Mouse (Mus musculus): Measurements from ENCODE around the gene Cntrl. TPM values are rescaled to one million over a fixed set of nuclear protein-coding genes. Genes with fewer than 3 reads are reported as not detected.

Gene Cntrl
- total RNA-seq, 1 experiment: 22.3 TPM

- Histone ChIP-seq H3K27ac (ENCODE audit: insufficient read depth, low read depth, low read length, poor library complexity, severe bottlenecking) (no peak overlapping the region), H3K36me3 (ENCODE audit: control insufficient read depth, insufficient read depth, low read length, poor library complexity, severe bottlenecking) (no peaks in the 10 kb centered on the region; the same call in none of the 2 replicates), H3K9me3 (ENCODE audit: control insufficient read depth, insufficient read depth, low read depth, low read length) (no peaks in the 10 kb centered on the region), H3K4me3 (ENCODE audit: insufficient read depth in 1 of 2, low read depth in 1 of 2, low read length in 2 of 2, poor library complexity in 1 of 2, severe bottlenecking in 1 of 2) (no peak overlapping the region), H3K4me1 (ENCODE audit: control insufficient read depth in 2 of 2, insufficient read depth in 2 of 2, low read length in 2 of 2, poor library complexity in 1 of 2) (no peaks in the 10 kb centered on the region), H3K9ac (ENCODE audit: insufficient read depth, low read depth, low read length, poor library complexity, severe bottlenecking) (no peak overlapping the region)
- in situ Hi-C loops (cut with MboI; ENCODE audit: low sequenced_read_pairs in 2 of 2, unreplicated experiment in 2 of 2): no loop called here
- TF ChIP-seq MAFK (IDR thresholded peaks at IDR 0.05; ENCODE audit: insufficient read depth, low read depth, low read length): no peak
- TF ChIP-seq ZNF384 (IDR thresholded peaks at IDR 0.05; ENCODE audit: low read depth, low read length): no peak
- no peak for TF ChIP-seq ZC3H11A (IDR thresholded peaks at IDR 0.05; ENCODE audit: borderline replicate concordance, low read depth, low read length)
- TF ChIP-seq HCFC1 (IDR thresholded peaks at IDR 0.05; ENCODE audit: borderline replicate concordance, insufficient read depth, low read length): no peak
- no peak for TF ChIP-seq CHD2 (IDR thresholded peaks at IDR 0.05; ENCODE audit: low read depth, low read length)
- no peak for DNase-seq (ENCODE audit: low read depth, low spot score)
These were observed 24.6 kb downstream of the Cntrl start for GRCm38 (mm10) chr2:35133891-35134290.

GRCm38 (mm10) chr2:35138576-35138975, 29.3 kb downstream of the Cntrl start:
- H3K4me1 ChIP-seq (ENCODE audit: control insufficient read depth in 2 of 2, insufficient read depth in 2 of 2, low read length in 2 of 2, poor library complexity in 1 of 2): no peaks in the 10 kb centered on the region
- TF ChIP-seq ZNF384 (IDR thresholded peaks at IDR 0.05; ENCODE audit: low read depth, low read length) (no peak), CHD2 (IDR thresholded peaks at IDR 0.05; ENCODE audit: low read depth, low read length) (no peak), HCFC1 (IDR thresholded peaks at IDR 0.05; ENCODE audit: borderline replicate concordance, insufficient read depth, low read length) (no peak), ZC3H11A (IDR thresholded peaks at IDR 0.05; ENCODE audit: borderline replicate concordance, low read depth, low read length) (no peak), MAFK (IDR thresholded peaks at IDR 0.05; ENCODE audit: insufficient read depth, low read depth, low read length) (no peak)
- H3K9ac ChIP-seq (ENCODE audit: insufficient read depth, low read depth, low read length, poor library complexity, severe bottlenecking): no peak overlapping the region
- H3K9me3 ChIP-seq (ENCODE audit: control insufficient read depth, insufficient read depth, low read depth, low read length): no peaks in the 10 kb centered on the region
- H3K4me3 ChIP-seq (ENCODE audit: insufficient read depth in 1 of 2, low read depth in 1 of 2, low read length in 2 of 2, poor library complexity in 1 of 2, severe bottlenecking in 1 of 2): no peak overlapping the region
- H3K36me3 ChIP-seq (ENCODE audit: control insufficient read depth, insufficient read depth, low read length, poor library complexity, severe bottlenecking): peaks cover 4% of the 10 kb centered on the region
- in situ Hi-C loops (cut with MboI; ENCODE audit: low sequenced_read_pairs in 2 of 2, unreplicated experiment in 2 of 2): no loop called here
- no peak for DNase-seq (ENCODE audit: low read depth, low spot score)
- H3K27ac ChIP-seq (ENCODE audit: insufficient read depth, low read depth, low read length, poor library complexity, severe bottlenecking): no peak overlapping the region

DNA sequence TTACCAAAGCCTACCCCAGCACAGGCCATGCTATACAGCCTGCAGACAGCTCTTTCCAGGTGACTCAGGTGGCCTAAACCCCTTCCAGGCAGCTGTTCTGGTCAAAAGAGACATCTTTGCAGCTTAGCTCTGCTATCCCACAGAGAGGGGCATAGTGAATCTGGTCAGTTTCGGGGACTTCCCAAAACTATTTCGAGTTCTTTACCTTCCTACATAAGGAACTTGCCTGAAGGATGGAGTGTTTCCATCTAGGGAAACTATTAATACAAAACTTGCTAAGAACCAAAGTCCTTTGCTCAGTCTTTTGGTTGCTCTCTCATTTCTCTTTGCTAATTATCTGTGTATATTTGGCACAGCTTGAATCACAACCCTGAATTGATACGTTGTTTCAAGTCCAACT, 32.4 kb downstream of the Cntrl start:
- Histone ChIP-seq H3K27ac (ENCODE audit: insufficient read depth, low read depth, low read length, poor library complexity, severe bottlenecking) (no peak overlapping the region), H3K9ac (ENCODE audit: insufficient read depth, low read depth, low read length, poor library complexity, severe bottlenecking) (no peak overlapping the region), H3K9me3 (ENCODE audit: control insufficient read depth, insufficient read depth, low read depth, low read length) (no peaks in the 10 kb centered on the region), H3K4me1 (ENCODE audit: control insufficient read depth in 2 of 2, insufficient read depth in 2 of 2, low read length in 2 of 2, poor library complexity in 1 of 2) (no peaks in the 10 kb centered on the region), H3K4me3 (ENCODE audit: insufficient read depth in 1 of 2, low read depth in 1 of 2, low read length in 2 of 2, poor library complexity in 1 of 2, severe bottlenecking in 1 of 2) (no peak overlapping the region), H3K36me3 (ENCODE audit: control insufficient read depth, insufficient read depth, low read length, poor library complexity, severe bottlenecking) (peaks cover 13% of the 10 kb centered on the region)
- DNase-seq (ENCODE audit: low read depth, low spot score): no peak
- TF ChIP-seq HCFC1 (IDR thresholded peaks at IDR 0.05; ENCODE audit: borderline replicate concordance, insufficient read depth, low read length): no peak
- TF ChIP-seq ZC3H11A (IDR thresholded peaks at IDR 0.05; ENCODE audit: borderline replicate concordance, low read depth, low read length): no peak
- TF ChIP-seq MAFK (IDR thresholded peaks at IDR 0.05; ENCODE audit: insufficient read depth, low read depth, low read length): no peak
- TF ChIP-seq ZNF384 (IDR thresholded peaks at IDR 0.05; ENCODE audit: low read depth, low read length): no peak
- TF ChIP-seq CHD2 (IDR thresholded peaks at IDR 0.05; ENCODE audit: low read depth, low read length): no peak
- in situ Hi-C loops (cut with MboI; ENCODE audit: low sequenced_read_pairs in 2 of 2, unreplicated experiment in 2 of 2): no loop called here

DNA sequence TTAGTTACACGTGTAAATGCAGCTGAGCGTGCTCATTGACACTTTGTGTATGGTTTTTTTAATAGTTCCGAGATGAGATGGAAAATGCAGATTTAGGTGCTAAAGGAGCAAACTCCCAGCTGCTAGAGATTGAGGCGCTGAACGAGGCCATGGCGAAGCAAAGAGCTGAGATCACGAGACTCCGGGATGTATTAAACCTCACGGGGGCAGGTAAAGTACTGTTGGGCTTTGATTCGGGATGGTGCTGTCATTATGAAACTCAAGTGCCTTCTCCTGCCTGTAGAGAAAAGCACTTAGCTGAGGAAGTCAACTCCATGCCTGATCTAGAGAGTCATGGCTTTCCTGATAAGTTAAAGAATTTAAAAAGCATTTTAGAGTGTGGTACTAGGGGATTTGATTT, 39.5 kb downstream of the Cntrl start:
- H3K9ac ChIP-seq (ENCODE audit: insufficient read depth, low read depth, low read length, poor library complexity, severe bottlenecking): no peak overlapping the region
- TF ChIP-seq MAFK (IDR thresholded peaks at IDR 0.05; ENCODE audit: insufficient read depth, low read depth, low read length): no peak
- TF ChIP-seq HCFC1 (IDR thresholded peaks at IDR 0.05; ENCODE audit: borderline replicate concordance, insufficient read depth, low read length): no peak
- TF ChIP-seq ZNF384 (IDR thresholded peaks at IDR 0.05; ENCODE audit: low read depth, low read length): no peak
- no peak for TF ChIP-seq ZC3H11A (IDR thresholded peaks at IDR 0.05; ENCODE audit: borderline replicate concordance, low read depth, low read length)
- TF ChIP-seq CHD2 (IDR thresholded peaks at IDR 0.05; ENCODE audit: low read depth, low read length): no peak
- in situ Hi-C loops (cut with MboI; ENCODE audit: low sequenced_read_pairs in 2 of 2, unreplicated experiment in 2 of 2): no loop called here
- DNase-seq (ENCODE audit: low read depth, low spot score): no peak
- H3K9me3 ChIP-seq (ENCODE audit: control insufficient read depth, insufficient read depth, low read depth, low read length): no peaks in the 10 kb centered on the region
- peaks cover 39% of the 10 kb centered on the region for H3K36me3 ChIP-seq (ENCODE audit: control insufficient read depth, insufficient read depth, low read length, poor library complexity, severe bottlenecking)
- H3K27ac ChIP-seq (ENCODE audit: insufficient read depth, low read depth, low read length, poor library complexity, severe bottlenecking): no peak overlapping the region
- no peak overlapping the region for H3K4me3 ChIP-seq (ENCODE audit: insufficient read depth in 1 of 2, low read depth in 1 of 2, low read length in 2 of 2, poor library complexity in 1 of 2, severe bottlenecking in 1 of 2)
- H3K4me1 ChIP-seq (ENCODE audit: control insufficient read depth in 2 of 2, insufficient read depth in 2 of 2, low read length in 2 of 2, poor library complexity in 1 of 2): no peaks in the 10 kb centered on the region
